In genomic region chr2:127449691-127450090, GRCm38 (mm10) we compare ENCODE assay signal across 17 mouse cellular contexts. TPM values are rescaled to one million over a fixed set of nuclear protein-coding genes. Genes with fewer than 3 reads are reported as not detected.
DNase-seq lines count a peak whose midpoint lies in the region; ATAC-seq and TF ChIP-seq lines count a peak whose summit lies in the region.
"Had no signal": no experiment of that assay in that cellular context is flagged by ENCODE, and none has a peak within 500 bp of the region (broad histone marks: within the 10 kb centered on the region; RNA-seq: fewer than 3 reads in every experiment).

No protein-coding gene starts in this region.

- no peaks in the 10 kb centered on the region for H3K27me3 ChIP-seq in lung, embryonic 14.5 days (ENCODE audit: insufficient read depth, low read length)

- no peaks in the 10 kb centered on the region for H3K4me1 ChIP-seq in lung, embryonic 14.5 days (ENCODE audit: insufficient read depth)

- no peak for DNase-seq in lung, embryonic 14.5 days
- no peak for DNase-seq in lung, adult 18-20 months
- peak; percentile 63 for DNase-seq in adrenal gland, postnatal 14 days
- peak; percentile 82 for DNase-seq in kidney, adult 9 months
- DNase-seq in testis, postnatal 14 days (ENCODE audit: low spot score): peak; percentile 29
- no peak for DNase-seq in frontal cortex, adult 2 months (ENCODE audit: extremely low spot score in 1 of 2, low spot score in 1 of 2)
- DNase-seq in cerebellum, postnatal 4 days (ENCODE audit: low spot score in 2 of 2): no peak
- DNase-seq: cerebellum, adult 11-12 months; liver, embryonic 13.5 days; right cerebral cortex, postnatal 25 days; thymus, postnatal 36 days had no signal

- H3K9ac ChIP-seq in lung, embryonic 14.5 days: no peak overlapping the region
- H3K9ac ChIP-seq: heart, embryonic 13.5 days; liver, embryonic 13.5 days had no signal

- H3K36me3 ChIP-seq in lung, embryonic 14.5 days (ENCODE audit: insufficient read depth): no peaks in the 10 kb centered on the region
- H3K36me3 ChIP-seq: heart, embryonic 13.5 days; liver, embryonic 13.5 days had no signal

- no peak overlapping the region for H3K4me2 ChIP-seq in lung, embryonic 14.5 days
- H3K4me2 ChIP-seq: heart, embryonic 13.5 days; liver, embryonic 13.5 days had no signal

- WGBS in lung, embryonic 14.5 days: 25% methylated on average over 7 of the region's 7 CpGs

- no peak overlapping the region for H3K4me3 ChIP-seq in lung, embryonic 14.5 days (ENCODE audit: low read depth, low read length)
- H3K4me3 ChIP-seq: heart, embryonic 13.5 days; layer of hippocampus, adult 2 months; liver, embryonic 13.5 days; megakaryocyte, embryonic 14.5 days had no signal

- TF ChIP-seq CTCF in lung, embryonic 14.5 days (IDR thresholded peaks at IDR 0.05; ENCODE audit: low read depth): no peak

- no peaks in the 10 kb centered on the region for H3K9me3 ChIP-seq in lung, embryonic 14.5 days (ENCODE audit: low read depth, low read length)
- H3K9me3 ChIP-seq: heart, embryonic 13.5 days; liver, embryonic 13.5 days; megakaryocyte, embryonic 14.5 days had no signal

- peak; percentile 27; the same call in 1 of the 2 replicates for ATAC-seq in lung, embryonic 14.5 days (ENCODE audit: insufficient read depth)
- ATAC-seq: hindbrain, postnatal 0 days had no signal

- no peak overlapping the region for H3K27ac ChIP-seq in lung, embryonic 14.5 days (ENCODE audit: low read depth)
- H3K27ac ChIP-seq: heart, embryonic 13.5 days; hindbrain, postnatal 0 days; layer of hippocampus, adult 2 months; liver, embryonic 13.5 days had no signal

RNA-seq across cellular contexts. Expression of gene Fahd2a, which starts 5.3 kb away (rescaled TPM):
- polyA plus RNA-seq in lung, embryonic 14.5 days (2014; fragmentation: Nextera tagmentation; extraction: Ambion mirVana): 18.7 and 25.0 TPM in 2 replicates
- 48.1 and 48.5 TPM in 2 replicates for total RNA-seq in adrenal gland, postnatal 14 days (2021)
- polyA plus RNA-seq in frontal cortex, adult 2 months (2012; rRNA removed): 32.8 and 39.1 TPM in 2 replicates

RNA-seq across cellular contexts. Expression of gene Gpat2, which starts 24.7 kb away (rescaled TPM):
- 0.27 and 0.42 TPM in 2 replicates for polyA plus RNA-seq in lung, embryonic 14.5 days (2014; fragmentation: Nextera tagmentation; extraction: Ambion mirVana)
- 0.37 and 0.38 TPM in 2 replicates for total RNA-seq in adrenal gland, postnatal 14 days (2021)
- polyA plus RNA-seq in frontal cortex, adult 2 months (2012; rRNA removed): 0.14 and 0.29 TPM in 2 replicates
- total RNA-seq: neutrophil, adult 5-6 weeks had no signal
- polyA plus RNA-seq: stomach, embryonic 14.5 days had no signal

Comparison
In these comparisons a context has a peak if more than half of its experiments do, and no peak if none do; other contexts are left out.
1. DNase-seq: peak in adrenal gland, postnatal 14 days (single experiment), kidney, adult 9 months (single experiment) and testis, postnatal 14 days (single experiment); none in lung, embryonic 14.5 days (single experiment), lung, adult 18-20 months (0 of 2), frontal cortex, adult 2 months (0 of 2) and cerebellum, postnatal 4 days (0 of 2).